Mouse (Mus musculus): Measurements from ENCODE around the gene Hsd11b2.
"Not testable (repeated sequence)": the region's sequence is repeated elsewhere in the genome, so short reads cannot be mapped to it uniquely, and the experiment has no call there.

Hsd11b2 gene

DNA sequence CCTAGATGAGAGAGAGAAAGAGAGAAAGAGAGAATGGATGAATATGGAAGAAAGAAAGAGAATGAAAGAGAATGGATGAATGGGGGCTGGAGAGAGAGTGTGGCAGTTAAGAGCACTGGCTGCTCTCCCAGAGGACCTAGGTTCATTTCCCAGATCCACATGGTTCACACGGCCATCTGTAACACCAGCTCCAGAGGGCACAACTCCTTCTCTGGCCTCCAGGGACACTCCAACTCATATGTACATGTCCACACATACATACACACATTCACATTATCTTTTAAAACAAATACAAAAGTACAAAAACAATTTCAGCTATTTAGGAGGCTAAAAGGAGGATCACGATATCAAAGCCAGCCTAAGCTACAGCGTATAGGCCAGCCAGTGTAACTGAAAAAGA lies 44.3 kb downstream of the Hsd11b2 start:
- no peak for DNase-seq (ENCODE audit: low read depth, low spot score)

GRCm38 (mm10) chr8:105563871-105564270 lies 45.3 kb downstream of the Hsd11b2 start:
- DNase-seq (ENCODE audit: low read depth, low spot score), result no peak

- DNase-seq (ENCODE audit: low read depth, low spot score), result not testable (repeated sequence)
Observed at GRCm38 (mm10) chr8:105564573-105565229, 46.1 kb downstream of the Hsd11b2 start.

- peak; percentile 37 for DNase-seq (ENCODE audit: low read depth, low spot score)
Observed at GRCm38 (mm10) chr8:105565401-105565881, 46.9 kb downstream of the Hsd11b2 start.

GRCm38 (mm10) chr8:105565952-105566702 lies 47.6 kb downstream of the Hsd11b2 start, which contains the start of gene Atp6v0d1:
Atp6v0d1 (minus strand) TSS chr8:105566047.
- peak; percentile 100 for DNase-seq (ENCODE audit: low read depth, low spot score)

DNA sequence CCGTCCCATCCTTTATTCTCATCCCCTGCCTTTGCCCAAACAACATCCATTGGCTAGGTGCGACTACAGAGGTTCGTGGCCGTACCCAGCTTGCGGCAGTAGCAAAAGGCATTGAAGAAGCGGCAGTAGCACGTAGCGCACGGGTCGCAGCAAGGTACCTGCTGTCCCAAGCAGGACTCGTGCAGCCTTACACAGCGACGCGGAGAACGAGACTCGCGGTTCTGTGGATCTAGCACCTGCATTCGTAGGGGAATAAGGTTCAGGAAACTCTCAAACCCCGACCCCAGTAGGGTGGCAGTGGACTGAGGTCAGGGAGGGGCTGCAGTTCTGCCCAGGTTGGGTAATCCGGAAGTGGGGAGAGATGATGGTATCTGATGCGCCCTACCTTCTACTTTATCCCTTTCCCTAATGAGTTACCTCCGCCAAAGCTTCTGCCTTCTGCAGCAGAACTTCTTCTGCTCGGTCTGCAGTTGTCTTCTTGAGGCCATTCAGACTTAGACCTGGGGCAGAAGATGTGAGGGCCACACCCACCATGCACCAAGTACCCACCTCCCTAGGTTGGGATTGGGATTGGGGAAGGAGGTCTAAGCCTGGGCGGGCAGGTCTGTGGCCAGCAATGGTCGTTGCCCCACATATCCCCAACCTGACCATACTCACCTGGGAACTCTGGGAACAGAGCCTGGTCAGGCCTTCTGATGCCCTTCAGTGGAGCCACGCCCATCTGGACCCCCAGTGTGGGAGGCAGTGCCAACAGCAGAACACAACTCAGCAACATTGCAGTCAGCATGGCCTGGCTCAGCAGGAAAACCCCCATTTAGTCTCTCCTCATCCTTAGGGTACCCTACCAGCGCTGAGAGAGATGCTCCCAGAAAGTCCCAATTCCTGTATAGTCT lies 48.4 kb downstream of the Hsd11b2 start:
- peak; percentile 27 for DNase-seq (ENCODE audit: low read depth, low spot score)

GRCm38 (mm10) chr8:105571810-105572209 lies 53.3 kb downstream of the Hsd11b2 start:
- DNase-seq (ENCODE audit: low read depth, low spot score), result peak; percentile 79

DNA sequence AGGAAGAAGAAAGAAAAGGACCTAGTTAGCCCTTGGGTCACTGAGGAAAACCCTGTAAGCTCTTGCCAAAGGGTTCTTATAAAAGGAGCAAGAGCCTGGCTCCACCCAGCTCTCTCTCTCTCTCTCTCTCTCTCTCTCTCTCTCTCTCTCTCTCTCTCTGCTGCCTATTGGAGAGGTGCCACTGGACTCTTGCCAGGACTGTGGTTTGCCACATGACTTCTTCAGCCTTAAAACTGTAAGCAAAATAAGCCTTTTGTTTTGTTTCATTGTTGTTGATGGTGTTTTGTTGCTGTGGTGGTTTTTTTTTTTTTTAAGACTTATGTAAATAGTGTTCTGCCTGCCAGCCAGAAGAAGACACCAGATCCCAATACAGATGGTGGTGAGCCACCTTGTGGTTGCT lies 54.9 kb downstream of the Hsd11b2 start:
- DNase-seq (ENCODE audit: low read depth, low spot score), result peak; percentile 70

Measured in brain, adult 2 months (tissue).